Mouse (Mus musculus) cortical plate, adult 2 months (tissue): ENCODE results near the gene Fcgr2b.

Experiments
- CTCF ChIP-seq: fragments of 200-500 bp; IDR thresholded peaks from 2 replicates; pipeline ENCODE4 v1.5.1; 2011; ENCODE audit warnings: mild to moderate bottlenecking, control low read depth, low read length; ENCODE audit not compliant: insufficient read depth; ENCODE audit errors: extremely low read depth
- POLR2A ChIP-seq: fragments of 200-500 bp; IDR thresholded peaks from 2 replicates; pipeline ENCODE4 v1.6.1; 2011; ENCODE audit warnings: mild to moderate bottlenecking, low read length, control low read depth; ENCODE audit not compliant: insufficient read depth; ENCODE audit errors: extremely low read depth

GRCm38 (mm10) chr1:170985861-170986260, 9.5 kb upstream of the Fcgr2b start:
- no peak for TF ChIP-seq CTCF
- TF ChIP-seq POLR2A, result no peak
